Mouse (Mus musculus) stomach, embryonic 15.5 days (tissue): ENCODE results near the gene Etfbkmt. TPM values are rescaled to one million over a fixed set of nuclear protein-coding genes. Genes with fewer than 3 reads are reported as not detected.

Experiments used
- ATAC-seq: fragments of 200-750 bp; cut with Nextera tagmentation; 2 replicates; pipeline ENCODE4 v1.8.0; 2017; ENCODE audit warnings: low read depth, moderate number of reproducible peaks, moderate TSS enrichment; ENCODE audit not compliant: insufficient read depth, low FRiP score
- H3K27ac ChIP-seq: fragments of 300-500 bp; sonication (generic); 2 replicates; pipeline ENCODE4 v1.5.1; 2015; ENCODE audit warnings: mild to moderate bottlenecking, inconsistent platforms
- H3K27me3 ChIP-seq: fragments of 300-500 bp; sonication (generic); replicated peaks from 2 replicates; pipeline ENCODE4 v1.6.1; 2015; ENCODE audit warnings: inconsistent platforms
- H3K36me3 ChIP-seq: fragments of 300-500 bp; sonication (generic); 2 replicates; pipeline ENCODE4 v1.6.1; 2015; ENCODE audit warnings: inconsistent platforms
- H3K4me1 ChIP-seq: fragments of 300-500 bp; sonication (generic); 2 replicates; pipeline ENCODE4 v1.6.1; 2015; ENCODE audit warnings: inconsistent platforms
- H3K4me2 ChIP-seq: fragments of 300-500 bp; sonication (generic); 2 replicates; pipeline ENCODE4 v1.6.1; 2015; ENCODE audit warnings: mild to moderate bottlenecking, inconsistent platforms
- H3K4me3 ChIP-seq: fragments of 300-500 bp; sonication (generic); replicated peaks from 2 replicates; pipeline ENCODE4 v1.5.1; 2015; ENCODE audit warnings: inconsistent platforms
- H3K9ac ChIP-seq: fragments of 300-500 bp; sonication (generic); 2 replicates; pipeline ENCODE4 v1.6.1; 2015; ENCODE audit warnings: inconsistent platforms
- H3K9me3 ChIP-seq: fragments of 300-500 bp; sonication (generic); 2 replicates; pipeline ENCODE4 v1.6.1; 2016; ENCODE audit warnings: inconsistent platforms
- WGBS: fragments of 180-500 bp; shearing (Covaris S2); methylation state at CpG from one replicate; pipeline ENCODE4 v1.1.7; 2015; 5-methylcytosine and 5-hydroxymethylcytosine counted together
- polyA plus RNA-seq: library from polyadenylated mRNA; unstranded; fragments of >200 nt; fragmentation: Nextera tagmentation; extraction: Ambion mirVana; gene quantifications from 2 replicates; pipeline ENCODE4 v1.2.1, GENCODE M21; 2015

Etfbkmt gene
- 16.7 and 20.4 TPM in 2 replicates for polyA plus RNA-seq

- H3K27me3 ChIP-seq: no peaks in the 10 kb centered on the region
- WGBS: 73% methylated on average over 1 of the region's 1 CpGs
- peaks cover 5% of the 10 kb centered on the region for H3K36me3 ChIP-seq
- ATAC-seq: no peak
- H3K9ac ChIP-seq: no peak within 1 kb of the TSS
- no peak within 1 kb of the TSS for H3K27ac ChIP-seq
- no peaks in the 10 kb centered on the region for H3K4me1 ChIP-seq
- no peaks in the 10 kb centered on the region for H3K9me3 ChIP-seq
- no peak within 1 kb of the TSS for H3K4me3 ChIP-seq
- no peak within 1 kb of the TSS for H3K4me2 ChIP-seq
These were observed at the start of gene Etfbkmt for GRCm38 (mm10) chr6:149139471-149139870. TSS of gene Etfbkmt (plus strand) at chr6:149139849.

GRCm38 (mm10) chr6:149092406-149092805 is 47.2 kb upstream of the Etfbkmt start:
- Histone ChIP-seq H3K27me3 (no peaks in the 10 kb centered on the region), H3K4me1 (no peaks in the 10 kb centered on the region), H3K4me2 (no peak overlapping the region), H3K27ac (no peak overlapping the region), H3K9ac (no peak overlapping the region), H3K4me3 (no peak overlapping the region), H3K36me3 (no peaks in the 10 kb centered on the region), H3K9me3 (no peaks in the 10 kb centered on the region)
- WGBS: 93% methylated on average over 6 of the region's 6 CpGs
- no peak for ATAC-seq

- Histone ChIP-seq H3K27me3 (no peaks in the 10 kb centered on the region), H3K4me1 (no peaks in the 10 kb centered on the region), H3K9ac (no peak overlapping the region), H3K9me3 (no peaks in the 10 kb centered on the region), H3K27ac (no peak overlapping the region), H3K36me3 (no peaks in the 10 kb centered on the region), H3K4me2 (no peak overlapping the region), H3K4me3 (no peak overlapping the region)
- WGBS: 13% methylated on average over 5 of the region's 5 CpGs
- no peak for ATAC-seq
These were observed 46.2 kb upstream of the Etfbkmt start for GRCm38 (mm10) chr6:149093465-149093864.

- H3K9ac ChIP-seq: no peak overlapping the region
- no peaks in the 10 kb centered on the region for H3K4me1 ChIP-seq
- ATAC-seq: no peak
- no peak overlapping the region for H3K4me3 ChIP-seq
- no peak overlapping the region for H3K27ac ChIP-seq
- H3K36me3 ChIP-seq: no peaks in the 10 kb centered on the region
- no peak overlapping the region for H3K4me2 ChIP-seq
- no peaks in the 10 kb centered on the region for H3K27me3 ChIP-seq
- 60% methylated on average over 1 of the region's 1 CpGs for WGBS
- no peaks in the 10 kb centered on the region for H3K9me3 ChIP-seq
These were observed 45.1 kb upstream of the Etfbkmt start for GRCm38 (mm10) chr6:149094555-149094954.

GRCm38 (mm10) chr6:149095389-149095788 is 44.3 kb upstream of the Etfbkmt start:
- H3K36me3 ChIP-seq: no peaks in the 10 kb centered on the region
- no peaks in the 10 kb centered on the region for H3K9me3 ChIP-seq
- 65% methylated on average over 6 of the region's 6 CpGs for WGBS
- no peaks in the 10 kb centered on the region for H3K4me1 ChIP-seq
- H3K4me3 ChIP-seq: no peak overlapping the region
- ATAC-seq: no peak
- H3K4me2 ChIP-seq: no peak overlapping the region
- no peak overlapping the region for H3K27ac ChIP-seq
- H3K27me3 ChIP-seq: no peaks in the 10 kb centered on the region
- no peak overlapping the region for H3K9ac ChIP-seq

- H3K27me3 ChIP-seq: no peaks in the 10 kb centered on the region
- no peak overlapping the region for H3K4me2 ChIP-seq
- H3K4me3 ChIP-seq: no peak overlapping the region
- no peaks in the 10 kb centered on the region for H3K36me3 ChIP-seq
- no peaks in the 10 kb centered on the region for H3K4me1 ChIP-seq
- ATAC-seq: no peak
- no peak overlapping the region for H3K27ac ChIP-seq
- WGBS: 81% methylated on average over 2 of the region's 2 CpGs
- H3K9ac ChIP-seq: no peak overlapping the region
- no peaks in the 10 kb centered on the region for H3K9me3 ChIP-seq
These were observed 43.4 kb upstream of the Etfbkmt start for GRCm38 (mm10) chr6:149096233-149096632.

GRCm38 (mm10) chr6:149097276-149097675 is 42.4 kb upstream of the Etfbkmt start:
- Histone ChIP-seq H3K4me1 (no peaks in the 10 kb centered on the region), H3K9me3 (no peaks in the 10 kb centered on the region), H3K36me3 (no peaks in the 10 kb centered on the region), H3K27me3 (no peaks in the 10 kb centered on the region), H3K4me2 (no peak overlapping the region), H3K9ac (no peak overlapping the region), H3K27ac (no peak overlapping the region), H3K4me3 (no peak overlapping the region)
- WGBS: 94% methylated on average over 1 of the region's 1 CpGs
- ATAC-seq: no peak

- ATAC-seq: no peak
- Histone ChIP-seq H3K27me3 (no peaks in the 10 kb centered on the region), H3K27ac (no peak overlapping the region), H3K4me3 (no peak overlapping the region), H3K9me3 (no peaks in the 10 kb centered on the region), H3K4me1 (no peaks in the 10 kb centered on the region), H3K4me2 (no peak overlapping the region), H3K36me3 (no peaks in the 10 kb centered on the region), H3K9ac (no peak overlapping the region)
These were observed 40.7 kb upstream of the Etfbkmt start for GRCm38 (mm10) chr6:149098993-149099392.

GRCm38 (mm10) chr6:149100174-149101075 is 39.2 kb upstream of the Etfbkmt start:
- 1% methylated on average over 52 of the region's 52 CpGs for WGBS

GRCm38 (mm10) chr6:149101076-149101942 is 38.3 kb upstream of the Etfbkmt start, which contains the start of gene Dennd5b:
TSS of gene Dennd5b (minus strand) at chr6:149101680.
- H3K9ac ChIP-seq: peak within 1 kb of the TSS; percentile 87
- H3K4me3 ChIP-seq: peak within 1 kb of the TSS; percentile 82
- H3K4me1 ChIP-seq: no peaks in the 10 kb centered on the region
- ATAC-seq: peak; percentile 90
- H3K27ac ChIP-seq: peak within 1 kb of the TSS; percentile 91
- H3K9me3 ChIP-seq: no peaks in the 10 kb centered on the region
- under 1% methylated on average over 114 of the region's 124 CpGs for WGBS
- H3K36me3 ChIP-seq: no peaks in the 10 kb centered on the region
- H3K27me3 ChIP-seq: no peaks in the 10 kb centered on the region
- H3K4me2 ChIP-seq: peak within 1 kb of the TSS; percentile 86

More at GRCm38 (mm10) chr6:149100174-149101075, 39.2 kb upstream of the Etfbkmt start:
- ATAC-seq: peak; percentile 23
- Histone ChIP-seq H3K4me1 (no peaks in the 10 kb centered on the region), H3K4me2 (peak overlapping the region; percentile 86), H3K9ac (peak overlapping the region; percentile 87), H3K27me3 (no peaks in the 10 kb centered on the region), H3K9me3 (no peaks in the 10 kb centered on the region), H3K4me3 (peak overlapping the region; percentile 82), H3K36me3 (no peaks in the 10 kb centered on the region), H3K27ac (peak overlapping the region; percentile 91)

- 11% methylated on average over 7 of the region's 7 CpGs for WGBS
- H3K4me2 ChIP-seq: peak overlapping the region; percentile 86
- no peaks in the 10 kb centered on the region for H3K9me3 ChIP-seq
- H3K27me3 ChIP-seq: no peaks in the 10 kb centered on the region
- ATAC-seq: no peak
- H3K9ac ChIP-seq: peak overlapping the region; percentile 87; the same call in 1 of the 2 replicates
- no peaks in the 10 kb centered on the region for H3K4me1 ChIP-seq
- H3K4me3 ChIP-seq: peak overlapping the region; percentile 82
- peak overlapping the region; percentile 91 for H3K27ac ChIP-seq
- no peaks in the 10 kb centered on the region for H3K36me3 ChIP-seq
These were observed 37.8 kb upstream of the Etfbkmt start for GRCm38 (mm10) chr6:149101943-149102243.

GRCm38 (mm10) chr6:149103451-149103850 is 36.2 kb upstream of the Etfbkmt start:
- no peak for ATAC-seq
- 73% methylated on average over 1 of the region's 1 CpGs for WGBS

More at GRCm38 (mm10) chr6:149103451-149103850, 36.2 kb upstream of the Etfbkmt start:
- Histone ChIP-seq H3K4me2 (no peak overlapping the region), H3K27me3 (no peaks in the 10 kb centered on the region), H3K27ac (no peak overlapping the region), H3K4me1 (no peaks in the 10 kb centered on the region), H3K9ac (no peak overlapping the region), H3K36me3 (no peaks in the 10 kb centered on the region), H3K4me3 (no peak overlapping the region), H3K9me3 (no peaks in the 10 kb centered on the region)
